8 mouse cellular contexts compared by ENCODE assay signal in genomic region chr8:84595648-84596047, GRCm38 (mm10).
DNase-seq lines count a peak whose midpoint lies in the region; ATAC-seq and TF ChIP-seq lines count a peak whose summit lies in the region.

No protein-coding gene starts in this region.

- peak; percentile 61 for TF ChIP-seq CTCF in bone marrow, adult 2 months (IDR thresholded peaks at IDR 0.05; ENCODE audit: control insufficient read depth, insufficient read depth, low read length)

- ATAC-seq in granulocyte monocyte progenitor cell, adult 5-6 weeks (replicated peaks; ENCODE audit: poor library complexity, severe bottlenecking): peak; percentile 74
- ATAC-seq in inflammation-experienced regulatory T-cells, adult 6 months: no peak

- no peak overlapping the region for H3K27ac ChIP-seq in bone marrow, adult 2 months (ENCODE audit: control insufficient read depth, insufficient read depth, low read depth, low read length, poor library complexity)

- H3K4me3 ChIP-seq in bone marrow, adult 2 months (replicated peaks; ENCODE audit: control insufficient read depth, low read depth, low read length): no peak overlapping the region

- intact Hi-C loops in left cerebral cortex, postnatal 36 days (cut with DNase I): no loop called here

- DNase-seq in left cerebral cortex, adult 11 months (ENCODE audit: low spot score): peak; percentile 32
- no peak for DNase-seq in left cerebral cortex, postnatal 36 days (ENCODE audit: low spot score in 2 of 2)
- peak; percentile 80 for DNase-seq in ES-CJ7 (ENCODE audit: low read depth, low spot score)
- peak; percentile 44 to 62 for DNase-seq in layer of hippocampus, postnatal 10 days (ENCODE audit: low spot score in 2 of 2)
- peak; percentile 35 to 45 for DNase-seq in natural killer cell, adult 2 months (ENCODE audit: low spot score in 2 of 2)

- no peak for TF ChIP-seq POLR2A in bone marrow, adult 2 months (IDR thresholded peaks at IDR 0.05; ENCODE audit: borderline replicate concordance, control insufficient read depth, low read depth, low read length)

- 5% methylated on average over 9 of the region's 9 CpGs for WGBS in bone marrow, adult 2 months

- no peaks in the 10 kb centered on the region; the same call in 1 of the 2 replicates for H3K4me1 ChIP-seq in bone marrow, adult 2 months (ENCODE audit: control insufficient read depth, insufficient read depth, low read length)

Comparison
In these comparisons a context has a peak if more than half of its experiments do, and no peak if none do; other contexts are left out.
1. DNase-seq: peak in left cerebral cortex, adult 11 months (single experiment), ES-CJ7 (single experiment), layer of hippocampus, postnatal 10 days (2 of 2) and natural killer cell, adult 2 months (2 of 2); none in left cerebral cortex, postnatal 36 days (0 of 2).